Mouse (Mus musculus): Measurements from ENCODE around the gene Slc10a2. TPM values are rescaled to one million over a fixed set of nuclear protein-coding genes. Genes with fewer than 3 reads are reported as not detected.

The Slc10a2 gene
- total RNA-seq (2012; rRNA removed) (not detected in 2 replicates), polyA plus RNA-seq (2012; ENCODE audit: insufficient read depth in 1 of 2, insufficient read length in 2 of 2, low read depth in 1 of 2, low replicate concordance in 2 of 2, missing spikeins in 1 of 2) (not detected)

GRCm38 (mm10) chr8:5105186-5105585 lies at the start of gene Slc10a2:
TSS of gene Slc10a2 (minus strand) at chr8:5105351.
- no peak for DNase-seq (ENCODE audit: low read depth, low spot score)
- no peaks in the 10 kb centered on the region for H3K4me1 ChIP-seq (ENCODE audit: control insufficient read depth in 1 of 2, insufficient read depth in 2 of 2, low read length in 2 of 2)
- TF ChIP-seq POLR2AphosphoS2 (IDR thresholded peaks at IDR 0.05; ENCODE audit: low read length) = no peak
- no peak for TF ChIP-seq GABPA (IDR thresholded peaks at IDR 0.05; ENCODE audit: low read depth, low read length)
- no peak for TF ChIP-seq USF2 (IDR thresholded peaks at IDR 0.05; ENCODE audit: borderline replicate concordance in 1 of 2, insufficient read depth in 1 of 2, low read depth in 1 of 2, low read length in 2 of 2)
- no peak for TF ChIP-seq MYC (IDR thresholded peaks at IDR 0.05; ENCODE audit: low read depth, low read length)
- no peak for TF ChIP-seq BHLHE40 (IDR thresholded peaks at IDR 0.05; ENCODE audit: borderline replicate concordance, low read depth, low read length)
- no peak for TF ChIP-seq EP300 (IDR thresholded peaks at IDR 0.05; ENCODE audit: low read depth in 1 of 2, low read length in 2 of 2)
- TF ChIP-seq SMC3 (IDR thresholded peaks at IDR 0.05; ENCODE audit: low read depth, low read length) = no peak
- TF ChIP-seq ZNF384 (IDR thresholded peaks at IDR 0.05; ENCODE audit: low read depth, low read length) = no peak
- TF ChIP-seq MYB (IDR thresholded peaks at IDR 0.05; ENCODE audit: low read depth, low read length) = no peak
- TF ChIP-seq TBP (IDR thresholded peaks at IDR 0.05; ENCODE audit: low read depth, low read length) = no peak
- no peak for TF ChIP-seq GATA1 (IDR thresholded peaks at IDR 0.05; ENCODE audit: low read depth, low read length)
- TF ChIP-seq ETS1 (IDR thresholded peaks at IDR 0.05; ENCODE audit: low read depth, low read length) = no peak
- no peak within 1 kb of the TSS for H3K27ac ChIP-seq (ENCODE audit: control insufficient read depth, low read depth, low read length)
- H3K9ac ChIP-seq (ENCODE audit: control insufficient read depth, low read depth, low read length, poor library complexity, severe bottlenecking) = no peak within 1 kb of the TSS
- no peaks in the 10 kb centered on the region for H3K36me3 ChIP-seq (ENCODE audit: control insufficient read depth in 1 of 2, insufficient read depth in 2 of 2, low read length in 2 of 2)
- no peaks in the 10 kb centered on the region for H3K79me2 ChIP-seq (ENCODE audit: control insufficient read depth, insufficient read depth, low read length, poor library complexity)
- H3K27me3 ChIP-seq (ENCODE audit: control insufficient read depth in 1 of 2, insufficient read depth in 2 of 2, low read length in 2 of 2) = no peaks in the 10 kb centered on the region
- H3K9me3 ChIP-seq (replicated peaks; ENCODE audit: insufficient read depth, low read length) = no peaks in the 10 kb centered on the region
- no peak within 1 kb of the TSS for H3K4me3 ChIP-seq (ENCODE audit: control insufficient read depth in 1 of 2, insufficient read depth in 1 of 2, low read depth in 2 of 2, low read length in 2 of 2)

DNA sequence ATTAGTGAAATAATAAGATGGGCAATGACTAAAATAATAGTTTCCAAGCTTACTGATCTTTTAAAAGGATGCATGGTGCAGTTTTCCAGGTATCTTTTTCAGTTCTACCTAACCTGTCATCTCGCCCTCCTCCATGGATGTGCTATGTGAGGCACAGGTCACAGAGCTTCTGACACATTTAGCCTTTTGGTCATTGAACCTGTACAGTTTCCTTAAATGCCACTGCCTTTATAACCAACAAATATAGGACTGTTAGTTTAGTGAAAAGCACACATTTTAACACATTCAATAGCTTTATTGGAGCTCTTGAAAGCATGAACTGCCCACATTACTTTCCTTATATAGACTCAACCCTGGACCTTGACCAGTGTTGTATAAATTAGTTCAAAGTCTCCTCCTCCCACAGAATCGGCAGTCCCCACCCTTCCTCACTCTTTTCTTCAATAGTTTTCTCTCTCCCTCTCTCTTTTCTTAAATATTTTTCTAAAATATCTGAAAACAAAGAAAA lies 24.2 kb upstream of the Slc10a2 start:
- H3K27me3 ChIP-seq (ENCODE audit: control insufficient read depth in 1 of 2, insufficient read depth in 2 of 2, low read length in 2 of 2) = no peaks in the 10 kb centered on the region
- no peak overlapping the region for H3K27ac ChIP-seq (ENCODE audit: control insufficient read depth, low read depth, low read length)
- no peaks in the 10 kb centered on the region for H3K36me3 ChIP-seq (ENCODE audit: control insufficient read depth in 1 of 2, insufficient read depth in 2 of 2, low read length in 2 of 2)
- H3K4me1 ChIP-seq (ENCODE audit: control insufficient read depth in 1 of 2, insufficient read depth in 2 of 2, low read length in 2 of 2) = no peaks in the 10 kb centered on the region
- TF ChIP-seq TAL1 (IDR thresholded peaks at IDR 0.05; ENCODE audit: low read length) (no peak), POLR2AphosphoS5 (IDR thresholded peaks at IDR 0.05; ENCODE audit: borderline replicate concordance, low read depth, low read length) (no peak), KAT2A (conservative IDR thresholded peaks at IDR 0.05; ENCODE audit: low read depth, low read length) (no peak), TCF12 (IDR thresholded peaks at IDR 0.05; ENCODE audit: low read depth, low read length) (no peak), HCFC1 (IDR thresholded peaks at IDR 0.05; ENCODE audit: low read depth, low read length) (no peak), MAFK (IDR thresholded peaks at IDR 0.05; ENCODE audit: borderline replicate concordance, low read depth, low read length) (no peak), MAX (IDR thresholded peaks at IDR 0.05; ENCODE audit: low read length) (no peak), SIN3A (IDR thresholded peaks at IDR 0.05; ENCODE audit: low read length) (no peak), EP300 (IDR thresholded peaks at IDR 0.05; ENCODE audit: low read depth in 1 of 2, low read length in 2 of 2) (no peak), E2F4 (IDR thresholded peaks at IDR 0.05; ENCODE audit: borderline replicate concordance, low read depth, low read length) (no peak), ZKSCAN1 (IDR thresholded peaks at IDR 0.05; ENCODE audit: low read depth, low read length) (no peak)
- no peaks in the 10 kb centered on the region for H3K9me3 ChIP-seq (replicated peaks; ENCODE audit: insufficient read depth, low read length)
- H3K9ac ChIP-seq (ENCODE audit: control insufficient read depth, low read depth, low read length, poor library complexity, severe bottlenecking) = no peak overlapping the region
- H3K4me3 ChIP-seq (ENCODE audit: control insufficient read depth in 1 of 2, insufficient read depth in 1 of 2, low read depth in 2 of 2, low read length in 2 of 2) = no peak overlapping the region
- H3K79me2 ChIP-seq (ENCODE audit: control insufficient read depth, insufficient read depth, low read length, poor library complexity) = no peaks in the 10 kb centered on the region
- no peak for DNase-seq (ENCODE audit: low read depth, low spot score)

All from MEL (cell line).